Mouse (Mus musculus): ENCODE data around the gene Prkcb. TPM values are rescaled to one million over a fixed set of nuclear protein-coding genes. Genes with fewer than 3 reads are reported as not detected.
A peak's percentile ranks its signal among the peaks of the same experiment; 100 is the strongest.

Prkcb gene
- polyA plus RNA-seq, 1 experiment from 2014 or later = 8.8 TPM

GRCm38 (mm10) chr7:122339476-122339875 is 50.9 kb downstream of the Prkcb start:
- no peak overlapping the region for H3K27ac ChIP-seq (replicated peaks; ENCODE audit: low read depth, low read length)
- no peak overlapping the region for H3K9ac ChIP-seq (ENCODE audit: low read depth, low read length)
- H3K36me3 ChIP-seq (ENCODE audit: control insufficient read depth, insufficient read depth, low read length) = no peaks in the 10 kb centered on the region
- DNase-seq (ENCODE audit: low spot score) (no peak), ATAC-seq (ENCODE audit: low read depth) (no peak)
- H3K4me3 ChIP-seq (ENCODE audit: low read depth, low read length) = no peak overlapping the region
- H3K9me3 ChIP-seq (ENCODE audit: control insufficient read depth, low read length) = no peaks in the 10 kb centered on the region
- H3K27me3 ChIP-seq (replicated peaks; ENCODE audit: control insufficient read depth, insufficient read depth, low read length) = no peaks in the 10 kb centered on the region
- H3K4me1 ChIP-seq (ENCODE audit: control insufficient read depth, insufficient read depth, low read length) = no peaks in the 10 kb centered on the region
- H3K4me2 ChIP-seq (ENCODE audit: low read depth, low read length) = no peak overlapping the region
- WGBS = 76% methylated on average over 2 of the region's 2 CpGs

- DNase-seq (ENCODE audit: low spot score) (no peak), ATAC-seq (ENCODE audit: low read depth) (no peak)
- Histone ChIP-seq H3K27me3 (replicated peaks; ENCODE audit: control insufficient read depth, insufficient read depth, low read length) (no peaks in the 10 kb centered on the region), H3K4me3 (ENCODE audit: low read depth, low read length) (no peak overlapping the region), H3K36me3 (ENCODE audit: control insufficient read depth, insufficient read depth, low read length) (no peaks in the 10 kb centered on the region), H3K4me2 (ENCODE audit: low read depth, low read length) (no peak overlapping the region), H3K27ac (replicated peaks; ENCODE audit: low read depth, low read length) (no peak overlapping the region), H3K4me1 (ENCODE audit: control insufficient read depth, insufficient read depth, low read length) (no peaks in the 10 kb centered on the region; the same call in 1 of the 2 replicates), H3K9me3 (ENCODE audit: control insufficient read depth, low read length) (no peaks in the 10 kb centered on the region), H3K9ac (ENCODE audit: low read depth, low read length) (no peak overlapping the region)
- 60% methylated on average over 3 of the region's 3 CpGs for WGBS
Measured at GRCm38 (mm10) chr7:122341813-122342212, 53.3 kb downstream of the Prkcb start.

GRCm38 (mm10) chr7:122344656-122345055 is 56.1 kb downstream of the Prkcb start:
- Histone ChIP-seq H3K4me3 (ENCODE audit: low read depth, low read length) (no peak overlapping the region), H3K27ac (replicated peaks; ENCODE audit: low read depth, low read length) (no peak overlapping the region), H3K4me2 (ENCODE audit: low read depth, low read length) (no peak overlapping the region), H3K9ac (ENCODE audit: low read depth, low read length) (no peak overlapping the region), H3K4me1 (ENCODE audit: control insufficient read depth, insufficient read depth, low read length) (no peaks in the 10 kb centered on the region; the same call in 1 of the 2 replicates), H3K27me3 (replicated peaks; ENCODE audit: control insufficient read depth, insufficient read depth, low read length) (no peaks in the 10 kb centered on the region), H3K9me3 (ENCODE audit: control insufficient read depth, low read length) (no peaks in the 10 kb centered on the region), H3K36me3 (ENCODE audit: control insufficient read depth, insufficient read depth, low read length) (no peaks in the 10 kb centered on the region)
- WGBS = 57% methylated on average over 7 of the region's 7 CpGs
- ATAC-seq (ENCODE audit: low read depth) = no peak
- DNase-seq (ENCODE audit: low spot score) = peak; percentile 49

GRCm38 (mm10) chr7:122346251-122347242 is 58.0 kb downstream of the Prkcb start:
- Histone ChIP-seq H3K9ac (ENCODE audit: low read depth, low read length) (no peak overlapping the region), H3K27ac (replicated peaks; ENCODE audit: low read depth, low read length) (no peak overlapping the region), H3K27me3 (replicated peaks; ENCODE audit: control insufficient read depth, insufficient read depth, low read length) (no peaks in the 10 kb centered on the region), H3K4me3 (ENCODE audit: low read depth, low read length) (no peak overlapping the region), H3K4me2 (ENCODE audit: low read depth, low read length) (no peak overlapping the region), H3K36me3 (ENCODE audit: control insufficient read depth, insufficient read depth, low read length) (no peaks in the 10 kb centered on the region), H3K9me3 (ENCODE audit: control insufficient read depth, low read length) (no peaks in the 10 kb centered on the region), H3K4me1 (ENCODE audit: control insufficient read depth, insufficient read depth, low read length) (no peaks in the 10 kb centered on the region; the same call in 1 of the 2 replicates)
- ATAC-seq (ENCODE audit: low read depth) (no peak), DNase-seq (ENCODE audit: low spot score) (no peak)
- 50% methylated on average over 14 of the region's 14 CpGs for WGBS

GRCm38 (mm10) chr7:122347433-122347832 is 58.9 kb downstream of the Prkcb start:
- no peak overlapping the region for H3K4me2 ChIP-seq (ENCODE audit: low read depth, low read length)
- H3K36me3 ChIP-seq (ENCODE audit: control insufficient read depth, insufficient read depth, low read length) = no peaks in the 10 kb centered on the region
- H3K27me3 ChIP-seq (replicated peaks; ENCODE audit: control insufficient read depth, insufficient read depth, low read length) = no peaks in the 10 kb centered on the region
- no peaks in the 10 kb centered on the region; the same call in 1 of the 2 replicates for H3K4me1 ChIP-seq (ENCODE audit: control insufficient read depth, insufficient read depth, low read length)
- H3K9ac ChIP-seq (ENCODE audit: low read depth, low read length) = no peak overlapping the region
- no peak overlapping the region for H3K27ac ChIP-seq (replicated peaks; ENCODE audit: low read depth, low read length)
- DNase-seq (ENCODE audit: low spot score) (no peak), ATAC-seq (ENCODE audit: low read depth) (no peak)
- no peak overlapping the region for H3K4me3 ChIP-seq (ENCODE audit: low read depth, low read length)
- WGBS = 80% methylated on average over 3 of the region's 3 CpGs
- no peaks in the 10 kb centered on the region for H3K9me3 ChIP-seq (ENCODE audit: control insufficient read depth, low read length)

- ATAC-seq (ENCODE audit: low read depth) (no peak), DNase-seq (ENCODE audit: low spot score) (no peak)
- Histone ChIP-seq H3K4me2 (ENCODE audit: low read depth, low read length) (no peak overlapping the region), H3K9ac (ENCODE audit: low read depth, low read length) (no peak overlapping the region), H3K27ac (replicated peaks; ENCODE audit: low read depth, low read length) (no peak overlapping the region), H3K4me3 (ENCODE audit: low read depth, low read length) (no peak overlapping the region), H3K27me3 (replicated peaks; ENCODE audit: control insufficient read depth, insufficient read depth, low read length) (no peaks in the 10 kb centered on the region; the same call in 1 of the 2 replicates), H3K9me3 (ENCODE audit: control insufficient read depth, low read length) (no peaks in the 10 kb centered on the region), H3K36me3 (ENCODE audit: control insufficient read depth, insufficient read depth, low read length) (no peaks in the 10 kb centered on the region), H3K4me1 (ENCODE audit: control insufficient read depth, insufficient read depth, low read length) (no peaks in the 10 kb centered on the region; the same call in 1 of the 2 replicates)
- 85% methylated on average over 5 of the region's 5 CpGs for WGBS
Measured at GRCm38 (mm10) chr7:122349961-122350360, 61.4 kb downstream of the Prkcb start.

- no peak overlapping the region for H3K9ac ChIP-seq (ENCODE audit: low read depth, low read length)
- H3K27me3 ChIP-seq (replicated peaks; ENCODE audit: control insufficient read depth, insufficient read depth, low read length) = no peaks in the 10 kb centered on the region; the same call in 1 of the 2 replicates
- DNase-seq (ENCODE audit: low spot score) (no peak), ATAC-seq (ENCODE audit: low read depth) (no peak)
- no peak overlapping the region for H3K4me3 ChIP-seq (ENCODE audit: low read depth, low read length)
- H3K4me2 ChIP-seq (ENCODE audit: low read depth, low read length) = no peak overlapping the region
- no peaks in the 10 kb centered on the region for H3K36me3 ChIP-seq (ENCODE audit: control insufficient read depth, insufficient read depth, low read length)
- no peaks in the 10 kb centered on the region for H3K9me3 ChIP-seq (ENCODE audit: control insufficient read depth, low read length)
- H3K4me1 ChIP-seq (ENCODE audit: control insufficient read depth, insufficient read depth, low read length) = no peaks in the 10 kb centered on the region
- no peak overlapping the region for H3K27ac ChIP-seq (replicated peaks; ENCODE audit: low read depth, low read length)
- 67% methylated on average over 2 of the region's 2 CpGs for WGBS
Measured at GRCm38 (mm10) chr7:122350741-122351140, 62.2 kb downstream of the Prkcb start.

GRCm38 (mm10) chr7:122351816-122352215 is 63.3 kb downstream of the Prkcb start:
- H3K9me3 ChIP-seq (ENCODE audit: control insufficient read depth, low read length) = no peaks in the 10 kb centered on the region
- H3K27ac ChIP-seq (replicated peaks; ENCODE audit: low read depth, low read length) = no peak overlapping the region
- WGBS = 82% methylated on average over 4 of the region's 4 CpGs
- H3K36me3 ChIP-seq (ENCODE audit: control insufficient read depth, insufficient read depth, low read length) = no peaks in the 10 kb centered on the region
- H3K4me3 ChIP-seq (ENCODE audit: low read depth, low read length) = no peak overlapping the region
- DNase-seq (ENCODE audit: low spot score) (no peak), ATAC-seq (ENCODE audit: low read depth) (no peak)
- no peak overlapping the region for H3K4me2 ChIP-seq (ENCODE audit: low read depth, low read length)
- no peak overlapping the region for H3K9ac ChIP-seq (ENCODE audit: low read depth, low read length)
- H3K27me3 ChIP-seq (replicated peaks; ENCODE audit: control insufficient read depth, insufficient read depth, low read length) = no peaks in the 10 kb centered on the region; the same call in 1 of the 2 replicates
- no peaks in the 10 kb centered on the region for H3K4me1 ChIP-seq (ENCODE audit: control insufficient read depth, insufficient read depth, low read length)
